Mouse (Mus musculus) hindbrain, embryonic 15.5 days (tissue): ENCODE measurements around the gene 9530002B09Rik. TPM values are rescaled to one million over a fixed set of nuclear protein-coding genes. Genes with fewer than 3 reads are reported as not detected.

ENCODE experiments used
- ATAC-seq: fragments of 200-750 bp; cut with Nextera tagmentation; 2 replicates; pipeline ENCODE4 v1.8.0; 2017; ENCODE audit warnings: low read depth, moderate number of reproducible peaks, moderate TSS enrichment; ENCODE audit not compliant: low FRiP score
- H3K27ac ChIP-seq: fragments of 300-500 bp; sonication (generic); replicated peaks from 2 replicates; pipeline ENCODE4 v1.5.1; 2015; ENCODE audit warnings: mild to moderate bottlenecking, inconsistent platforms
- H3K27me3 ChIP-seq: fragments of 300-500 bp; sonication (generic); 2 replicates; pipeline ENCODE4 v1.6.1; 2015; ENCODE audit warnings: control low read depth, inconsistent platforms
- H3K36me3 ChIP-seq: fragments of 300-500 bp; sonication (generic); 2 replicates; pipeline ENCODE4 v1.6.1; 2015; ENCODE audit warnings: control low read depth, inconsistent platforms
- H3K4me1 ChIP-seq: fragments of 300-500 bp; sonication (generic); replicated peaks from 2 replicates; pipeline ENCODE4 v1.6.1; 2015; ENCODE audit warnings: control low read depth, inconsistent platforms
- H3K4me2 ChIP-seq: fragments of 300-500 bp; sonication (generic); 2 replicates; pipeline ENCODE4 v1.6.1; 2015; ENCODE audit warnings: moderate library complexity, mild to moderate bottlenecking, inconsistent platforms
- H3K4me3 ChIP-seq: fragments of 300-500 bp; sonication (generic); 2 replicates; pipeline ENCODE4 v1.5.1; 2015; ENCODE audit warnings: mild to moderate bottlenecking, inconsistent platforms
- H3K9ac ChIP-seq: fragments of 300-500 bp; sonication (generic); 2 replicates; pipeline ENCODE4 v1.6.1; 2015; ENCODE audit warnings: inconsistent platforms
- H3K9me3 ChIP-seq: fragments of 300-500 bp; sonication (generic); 2 replicates; pipeline ENCODE4 v1.6.1; 2016; ENCODE audit warnings: control low read depth, inconsistent platforms
- polyA plus RNA-seq: library from polyadenylated mRNA; unstranded; fragments of >200 nt; fragmentation: Nextera tagmentation; extraction: Ambion mirVana; gene quantifications from 2 replicates; pipeline ENCODE4 v1.2.1, GENCODE M21; 2015

9530002B09Rik gene
- polyA plus RNA-seq: not detected in 2 replicates

GRCm38 (mm10) chr4:122688975-122689374, at the start of gene 9530002B09Rik:
Gene 9530002B09Rik (plus strand): TSS chr4:122689275.
- ATAC-seq: no peak
- Histone ChIP-seq H3K27ac (no peak within 1 kb of the TSS), H3K4me2 (no peak within 1 kb of the TSS), H3K9ac (no peak within 1 kb of the TSS), H3K36me3 (no peaks in the 10 kb centered on the region), H3K4me3 (no peak within 1 kb of the TSS), H3K4me1 (no peaks in the 10 kb centered on the region), H3K27me3 (no peaks in the 10 kb centered on the region), H3K9me3 (0 out of 2 replicates have a peak, but pooled peaks cover 4% of the 10 kb centered on the region)

Other genes starting within 250 kb of the 9530002B09Rik start
- 88.8 and 93.6 TPM in 2 replicates for gene Ppt1, start 147.0 kb downstream of the 9530002B09Rik start, polyA plus RNA-seq
- gene Cap1, start 196.8 kb downstream of the 9530002B09Rik start, polyA plus RNA-seq: 67.8 and 72.8 TPM in 2 replicates